Mouse (Mus musculus) gastrocnemius, adult 8-10 months (tissue): ENCODE measurements around the gene Il18r1. TPM values are rescaled to one million over a fixed set of nuclear protein-coding genes. Genes with fewer than 3 reads are reported as not detected.

Source experiments
- DNase-seq, 2 experiments: peaks; one replicate each; pipeline ENCODE4 v3.0.0; 2022; ENCODE audit warnings: low spot score in 2 of 2
- total RNA-seq, 4 experiments: library from RNA; stranded (reverse); gene quantifications; 2 replicates each; pipeline ENCODE4 v1.2.4; 2022

The Il18r1 gene
- total RNA-seq: under 1 TPM in 2 of 4 experiments, not detected in 2; 0.13 to 0.19 TPM

DNA sequence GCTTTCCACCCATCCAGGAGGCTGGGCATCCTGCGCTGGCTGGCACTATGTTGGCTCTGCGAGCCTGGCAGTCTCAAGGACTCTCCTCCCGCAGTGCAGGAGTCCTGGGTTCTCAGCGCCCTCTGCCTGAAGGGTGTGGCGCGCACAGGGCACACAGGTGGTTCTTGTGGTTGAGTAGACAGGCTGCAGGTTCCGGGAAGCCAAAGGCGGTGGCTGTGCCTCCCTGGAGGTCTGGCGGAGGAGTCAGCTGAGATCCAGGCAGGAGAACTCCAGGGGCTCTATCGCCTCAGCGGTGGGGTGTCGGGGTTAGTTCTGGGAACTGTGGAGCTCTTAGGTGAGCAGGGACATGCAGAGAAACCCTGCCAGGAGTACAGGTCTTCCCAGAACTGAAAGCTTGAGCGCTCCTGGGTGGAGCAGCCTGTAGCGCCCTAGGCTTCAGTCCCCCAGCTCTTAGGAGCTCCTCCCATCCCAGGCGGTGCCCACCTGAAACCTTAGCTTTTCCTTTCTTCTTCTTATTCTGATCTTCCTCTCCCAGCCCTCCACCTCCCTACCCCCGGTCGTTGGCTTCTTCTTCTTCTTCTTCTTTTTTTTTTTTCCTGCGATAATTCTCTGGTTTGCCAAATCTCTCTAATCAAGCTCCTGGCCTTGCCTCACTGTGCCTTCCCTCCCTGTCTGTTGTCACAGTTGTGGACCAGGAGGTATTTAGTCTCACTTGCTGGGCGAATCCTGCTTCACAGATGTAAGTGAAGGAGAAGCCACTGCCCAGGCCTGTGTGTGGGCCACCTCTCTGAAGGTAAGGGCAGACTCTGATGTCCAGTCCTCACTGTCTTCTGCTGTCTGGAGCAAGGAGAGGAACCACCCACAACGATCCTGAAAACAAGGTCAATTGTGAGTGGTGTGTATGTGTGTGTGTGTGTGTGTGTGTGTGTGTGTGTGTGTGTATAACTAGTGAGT lies at the start of gene Il18r1:
TSS of gene Il18r1 (plus strand) at position 76 of the 954 bp plus-strand sequence.
- DNase-seq: no peak

DNA sequence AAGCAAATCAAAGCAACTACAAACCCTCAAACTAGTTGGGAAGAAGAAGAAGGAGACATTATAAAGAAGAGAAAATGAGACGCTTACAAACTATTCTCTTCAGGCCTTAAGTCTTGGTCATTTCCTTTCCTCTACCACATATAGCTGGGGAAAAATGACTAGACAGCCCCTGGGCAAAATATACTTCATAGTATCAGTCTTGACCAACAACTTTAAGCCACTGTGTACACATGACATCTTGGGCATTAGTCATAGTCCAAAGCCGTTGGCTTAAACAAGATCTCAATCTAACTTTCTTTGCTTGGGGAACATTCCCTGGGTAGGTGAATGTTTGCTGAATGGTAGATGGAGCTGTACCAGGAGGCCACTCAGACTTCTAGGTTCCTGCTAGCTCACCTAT lies 48.3 kb upstream of the Il18r1 start:
- DNase-seq: no peak

DNA sequence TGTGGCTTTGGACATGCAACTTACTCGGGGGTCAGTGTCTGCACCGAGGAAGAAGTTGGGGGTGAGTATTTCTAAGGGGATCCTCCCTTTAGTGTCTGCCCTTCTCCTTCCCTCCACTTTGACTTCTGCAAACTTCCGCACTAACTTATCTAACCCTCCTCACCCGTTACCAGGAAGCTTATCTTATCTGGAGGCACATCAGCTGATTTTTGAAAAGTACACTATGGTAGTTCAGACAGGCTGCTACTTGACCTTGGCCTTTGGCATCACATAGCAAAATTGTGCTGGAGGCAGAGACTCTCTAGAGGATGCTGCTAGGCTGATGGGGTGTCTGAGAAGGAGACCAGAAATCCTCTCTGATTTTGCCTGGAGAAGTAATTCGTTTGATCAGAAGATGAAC lies 46.8 kb upstream of the Il18r1 start:
- no peak for DNase-seq

DNA sequence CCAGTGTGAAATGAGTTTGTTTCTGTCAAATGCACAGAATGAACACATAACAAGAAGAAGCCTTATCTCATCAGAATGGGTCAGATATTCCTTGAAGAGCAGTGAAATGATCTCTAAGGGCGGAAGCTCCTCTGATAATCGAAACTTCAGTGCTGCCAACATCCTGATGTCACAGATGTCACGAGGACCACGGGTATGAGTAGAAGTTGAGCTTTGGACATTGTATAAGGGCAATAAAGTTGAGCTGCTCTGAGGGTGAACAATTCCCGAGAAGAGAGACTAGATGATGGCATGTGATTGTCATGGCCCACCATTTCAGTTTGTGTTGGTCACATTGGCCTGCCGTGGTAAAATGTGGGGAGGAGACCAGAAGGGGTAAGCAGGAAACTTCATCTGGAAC lies 41.5 kb upstream of the Il18r1 start:
- DNase-seq: no peak

DNA sequence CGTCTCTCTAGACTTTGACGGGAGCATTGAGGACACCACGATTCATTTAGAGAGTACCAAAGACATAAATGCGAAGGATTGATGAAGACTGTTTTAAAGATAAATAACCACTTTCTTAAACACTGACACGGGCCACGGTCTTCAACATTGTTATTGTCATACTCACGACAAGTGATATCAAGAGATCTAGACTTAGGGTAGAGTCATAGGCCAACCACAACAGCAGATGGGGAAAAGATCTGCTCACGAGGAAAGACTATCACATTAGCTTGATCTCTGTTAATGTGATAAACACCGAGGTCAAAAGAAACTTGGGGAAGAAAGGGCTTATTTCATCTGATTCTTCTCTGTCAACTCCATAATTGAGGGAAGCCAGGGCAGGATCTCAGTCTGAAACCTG lies 38.1 kb upstream of the Il18r1 start:
- no peak for DNase-seq

DNA sequence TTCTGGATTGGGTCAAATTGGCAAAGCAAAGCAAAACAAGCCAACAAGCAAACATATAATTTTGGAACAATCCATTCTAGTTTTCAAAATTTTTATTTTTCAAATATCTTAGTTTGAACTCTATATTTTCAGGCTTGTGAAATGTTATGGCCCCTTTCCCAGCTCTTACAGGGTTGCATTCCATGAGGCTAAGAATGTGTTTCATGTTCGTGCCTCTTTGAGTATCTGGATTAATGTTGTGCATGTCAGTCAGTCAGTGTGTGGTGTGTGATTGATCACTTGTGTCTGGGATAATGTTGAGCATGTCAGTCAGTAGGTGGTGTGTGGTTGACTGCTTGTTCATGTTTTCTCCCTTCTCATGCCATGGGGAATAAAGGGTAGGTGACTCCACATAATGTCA lies 37.5 kb upstream of the Il18r1 start:
- no peak for DNase-seq

DNA sequence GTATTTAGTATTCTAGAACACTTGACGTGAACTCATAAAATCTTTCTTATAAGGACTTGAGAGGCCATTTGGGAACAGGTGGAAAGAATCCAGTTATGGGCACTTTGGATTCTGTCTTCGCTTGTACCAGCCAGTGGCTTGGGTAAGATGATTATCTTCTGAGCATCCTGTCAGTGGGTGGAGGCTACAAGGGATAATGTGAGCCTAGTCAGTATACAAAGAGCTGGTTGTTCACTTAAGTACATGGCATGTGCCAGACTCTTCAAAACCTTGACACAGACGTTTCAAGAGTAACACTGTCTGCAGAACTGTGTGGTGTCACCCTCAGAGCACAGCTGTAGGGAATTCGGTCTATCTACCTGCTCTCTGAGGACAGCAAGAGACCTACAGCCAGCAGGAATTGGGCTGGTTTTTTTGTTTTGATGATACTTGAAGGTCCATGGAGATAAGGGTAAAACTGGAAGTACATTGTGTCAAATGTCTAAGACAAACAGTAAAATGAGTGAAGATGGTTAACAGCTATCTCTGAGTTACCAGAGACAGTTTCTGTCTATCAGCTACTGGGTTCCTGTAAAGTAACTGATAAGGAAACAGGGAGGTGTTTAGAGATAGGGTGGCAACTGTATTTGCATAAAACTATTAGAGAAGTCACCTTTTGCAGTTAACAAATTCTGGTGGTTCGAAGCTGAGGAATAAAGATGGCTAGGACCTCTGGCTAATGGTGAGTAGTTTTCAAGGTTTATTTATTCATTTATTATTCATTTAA lies 36.3 kb upstream of the Il18r1 start, which contains the start of gene Il1rl1:
TSS of gene Il1rl1 (plus strand) at position 661 of the 766 bp plus-strand sequence.
- DNase-seq: no peak

DNA sequence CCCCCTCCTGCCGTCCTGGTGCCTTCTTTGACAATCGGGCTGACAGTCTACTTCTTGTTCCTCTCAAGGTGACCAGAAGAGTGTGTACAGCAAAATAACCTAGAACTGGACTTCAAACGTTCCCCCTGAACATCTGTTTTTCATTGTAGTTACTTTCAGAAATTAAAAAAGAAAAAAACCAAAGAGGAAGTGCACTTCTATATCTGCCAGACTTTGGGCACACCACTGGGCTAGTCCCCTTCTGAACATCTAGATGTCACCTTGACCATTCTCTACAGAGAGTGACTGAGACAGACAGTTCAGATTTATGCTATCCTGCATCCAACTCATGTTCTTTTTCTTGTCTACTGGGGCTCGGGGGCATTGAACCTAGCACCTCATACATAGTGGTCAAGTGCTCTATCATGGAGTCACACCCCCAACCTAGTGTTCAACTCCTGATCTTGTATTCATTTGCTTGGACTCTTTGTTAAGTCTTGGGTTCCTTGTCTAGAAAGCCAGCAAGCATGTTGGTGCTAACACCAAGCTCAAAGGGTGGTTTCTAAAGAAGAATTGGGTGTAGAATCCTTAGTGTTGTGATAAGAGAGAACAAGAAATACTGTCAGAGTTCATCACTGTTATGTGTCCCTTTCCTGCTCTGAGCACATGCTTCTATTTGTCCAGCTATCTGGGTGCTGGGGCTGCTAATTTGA lies 35.1 kb upstream of the Il18r1 start:
- DNase-seq: no peak

DNA sequence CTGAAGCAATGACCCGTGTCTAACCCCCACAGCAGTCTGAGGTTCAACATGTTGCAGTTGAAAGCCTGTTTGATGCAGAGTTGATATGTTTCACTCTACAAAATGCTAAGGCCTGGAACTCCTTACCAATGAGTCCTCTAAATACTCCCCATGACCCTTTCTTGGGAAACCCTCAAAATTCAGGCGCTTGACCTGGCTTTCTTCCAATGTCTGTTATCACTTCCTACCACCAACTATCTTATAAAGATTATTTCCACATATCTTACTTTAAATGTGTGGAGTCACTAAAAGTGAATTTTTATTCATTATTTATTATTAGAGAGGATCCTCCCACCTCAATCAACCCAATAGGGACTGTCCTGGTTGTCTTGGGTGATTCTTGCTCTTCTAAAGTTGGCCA lies 33.2 kb upstream of the Il18r1 start:
- DNase-seq: no peak

DNA sequence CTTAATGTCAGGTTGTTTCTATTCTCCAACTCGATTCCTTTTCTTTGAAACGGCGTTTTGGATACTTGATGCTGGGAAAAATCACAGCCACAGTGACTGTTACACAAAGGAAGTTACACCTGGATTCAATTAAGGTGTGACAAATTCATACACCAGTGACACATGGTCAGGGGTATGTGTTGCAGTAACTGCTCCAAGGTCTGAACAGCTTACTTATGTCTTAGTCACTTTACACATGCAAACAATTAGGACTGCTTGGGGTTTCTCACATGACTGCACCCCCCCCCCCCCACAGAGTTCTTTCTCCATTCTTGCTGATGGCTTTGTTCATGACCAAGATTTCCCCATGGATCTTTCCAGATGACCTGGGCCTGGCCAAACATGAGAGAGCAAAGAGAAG lies 29.4 kb upstream of the Il18r1 start:
- no peak for DNase-seq

DNA sequence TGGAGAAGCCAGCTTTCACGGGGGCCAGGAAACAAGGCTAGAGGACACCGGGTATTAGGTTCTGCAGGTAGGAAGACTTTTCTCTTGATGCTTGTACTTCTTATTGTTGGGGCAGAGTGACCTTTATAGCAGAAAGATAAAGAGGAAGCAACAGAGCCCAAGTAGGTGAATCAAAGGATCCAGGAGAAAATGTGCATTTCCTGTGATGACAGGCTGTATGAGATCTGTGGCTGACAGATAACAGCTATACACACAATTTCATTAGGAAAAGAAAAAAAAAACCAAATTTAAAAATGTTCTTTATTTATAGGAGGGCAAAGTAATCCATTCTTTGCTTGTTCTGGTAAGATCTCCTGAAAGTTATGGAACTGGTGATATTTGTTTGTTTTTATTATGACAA lies 28.0 kb upstream of the Il18r1 start:
- no peak for DNase-seq

DNA sequence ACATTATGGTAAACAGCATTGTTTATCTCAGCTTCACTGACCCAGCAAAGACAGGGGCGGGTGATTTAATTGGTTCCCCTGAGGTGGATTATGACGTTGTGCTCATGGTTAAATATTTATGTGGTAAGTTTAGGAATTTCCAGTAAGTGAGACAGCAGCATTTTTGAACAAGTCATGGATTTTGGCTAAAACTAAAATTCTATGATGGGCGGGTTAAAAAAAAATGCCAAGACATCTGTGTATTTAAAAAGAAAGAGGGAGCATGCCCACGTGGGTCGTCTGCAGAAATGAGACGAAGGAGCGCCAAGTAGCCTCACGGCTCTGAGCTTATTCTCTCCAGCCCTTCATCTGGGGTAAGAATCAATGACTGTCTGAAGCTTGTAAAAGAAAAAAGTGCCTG lies 25.8 kb upstream of the Il18r1 start:
- DNase-seq: no peak

DNA sequence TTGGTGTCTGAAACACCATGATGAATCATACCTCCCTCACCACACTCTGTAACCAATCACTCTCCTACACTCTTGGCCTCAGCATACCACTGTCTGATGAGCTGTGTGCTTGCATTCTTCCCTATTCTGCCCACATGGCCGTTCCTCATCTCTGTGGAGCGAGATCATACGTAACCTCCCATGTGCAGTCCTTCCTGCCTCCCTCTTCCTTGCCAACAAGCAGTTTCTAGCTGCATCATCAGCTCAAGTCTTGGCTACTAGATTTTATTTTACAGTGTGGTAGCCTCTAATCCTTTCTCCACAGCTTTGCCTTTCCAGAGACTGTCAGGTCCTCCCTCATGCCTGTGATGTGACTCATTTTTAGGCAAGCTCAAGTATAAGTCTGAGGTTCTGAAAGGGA lies 20.6 kb upstream of the Il18r1 start:
- no peak for DNase-seq

DNA sequence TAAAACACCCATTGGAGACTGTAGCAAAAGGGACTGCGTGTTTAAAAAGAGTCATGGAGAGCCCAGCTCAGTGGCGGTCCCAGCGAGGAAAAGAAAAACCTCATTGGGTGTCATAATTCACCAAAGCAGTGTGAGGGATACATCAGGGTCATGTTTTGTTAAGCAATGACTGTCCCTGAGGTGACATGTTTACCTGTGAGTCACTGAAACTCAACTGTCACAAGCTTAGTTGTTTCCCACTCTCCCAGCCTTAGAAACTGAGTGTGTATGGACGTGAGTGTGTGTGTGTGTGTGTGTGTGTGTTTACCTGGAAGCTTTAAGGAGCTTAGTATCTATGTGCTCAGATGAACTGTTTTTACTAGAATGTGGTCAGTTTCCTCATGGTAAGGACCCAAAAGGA lies 2.0 kb downstream of the Il18r1 start:
- DNase-seq: no peak

DNA sequence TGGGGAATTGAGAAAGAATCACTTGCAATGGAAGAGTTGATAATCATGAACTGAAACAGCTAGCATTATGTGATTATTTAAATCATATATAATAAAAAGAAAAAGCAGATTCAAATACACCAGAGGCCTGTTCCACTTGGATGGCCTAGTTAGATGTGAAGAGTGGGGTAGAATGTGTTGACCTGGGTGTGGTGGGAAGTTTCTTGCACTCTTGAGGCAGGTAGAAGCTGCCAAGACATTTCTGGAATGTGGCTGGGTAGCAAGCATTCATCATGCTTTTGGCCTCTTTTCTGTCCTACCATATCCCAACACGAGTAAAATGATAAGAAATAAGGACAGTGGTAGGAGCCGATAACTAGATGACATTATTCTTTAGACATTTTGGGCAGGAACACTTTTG lies 3.5 kb downstream of the Il18r1 start:
- no peak for DNase-seq

DNA sequence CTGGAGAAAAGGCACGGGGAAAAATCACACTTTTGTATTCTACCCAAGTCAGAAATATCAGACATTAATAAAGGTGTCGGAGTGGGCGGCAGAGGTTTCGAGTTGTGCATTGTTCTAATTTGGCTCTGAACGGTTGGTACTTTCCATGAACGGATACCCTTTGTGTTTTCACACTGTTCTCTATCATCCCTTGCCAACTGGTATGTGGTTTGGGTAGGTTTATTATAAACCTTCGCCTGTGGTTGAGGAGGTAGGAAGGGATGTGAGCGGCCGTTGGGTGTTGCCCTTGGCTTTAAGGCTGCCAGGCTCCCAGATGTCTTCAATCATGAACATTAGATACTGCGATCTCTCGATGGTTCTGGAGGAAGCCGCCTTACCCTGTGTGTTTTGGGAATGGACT lies 4.5 kb downstream of the Il18r1 start:
- DNase-seq: no peak

DNA sequence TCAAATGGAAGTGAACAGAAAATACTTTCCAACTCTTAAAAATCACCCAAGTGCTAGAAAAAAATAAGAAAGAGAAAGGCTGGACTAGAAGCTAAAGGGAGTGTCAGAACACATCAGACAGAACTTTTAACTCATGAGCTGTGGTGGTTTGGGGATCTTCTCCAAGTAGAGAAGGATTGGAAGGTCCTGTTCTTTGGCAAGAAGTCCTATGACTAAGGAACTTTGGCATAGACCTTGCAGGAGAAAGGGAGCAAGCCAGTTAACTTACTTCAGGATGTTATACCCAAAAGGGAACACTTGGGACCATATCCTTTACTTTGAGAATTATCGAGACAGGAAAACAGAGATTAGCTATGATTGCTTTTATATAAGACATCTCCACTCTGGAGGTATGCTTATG lies 7.0 kb downstream of the Il18r1 start:
- DNase-seq: no peak

DNA sequence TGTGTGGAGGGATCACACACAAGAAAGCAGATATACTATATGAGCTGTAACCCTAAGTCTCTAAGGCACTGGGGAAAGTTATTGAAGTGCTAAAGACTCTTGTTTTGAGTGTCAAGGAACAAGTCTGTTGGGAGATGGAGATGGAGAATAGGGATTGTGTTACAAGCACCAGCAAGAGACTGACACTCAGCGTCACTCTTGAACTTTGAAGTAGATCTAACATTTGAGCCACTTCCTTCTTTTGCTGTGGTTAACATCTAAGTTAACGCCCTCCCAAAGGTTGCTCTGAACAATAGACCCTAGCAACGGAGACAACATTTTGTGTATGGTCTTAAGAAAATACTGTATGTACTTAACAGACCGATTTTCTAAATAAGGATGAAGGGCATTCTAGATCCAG lies 8.3 kb downstream of the Il18r1 start:
- DNase-seq: no peak

DNA sequence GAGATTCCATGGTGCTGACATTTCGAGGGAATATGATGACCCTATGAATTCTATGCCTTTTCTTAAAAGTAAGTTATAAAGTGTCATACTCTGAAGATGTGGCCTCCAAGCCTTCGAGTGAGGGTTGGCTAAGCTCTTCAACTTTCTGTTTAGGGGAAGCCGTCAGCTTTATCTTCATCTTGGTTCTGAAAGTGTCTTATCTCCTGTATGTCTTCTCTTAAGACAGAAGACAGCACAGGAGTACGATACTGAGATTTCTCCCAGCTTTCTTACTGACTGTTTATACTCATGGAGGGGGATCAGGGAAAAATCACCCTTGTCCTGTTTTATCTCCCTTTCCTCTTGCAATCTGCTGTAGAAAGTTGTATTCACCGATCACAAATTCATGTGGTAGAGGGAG lies 9.0 kb downstream of the Il18r1 start:
- no peak for DNase-seq

DNA sequence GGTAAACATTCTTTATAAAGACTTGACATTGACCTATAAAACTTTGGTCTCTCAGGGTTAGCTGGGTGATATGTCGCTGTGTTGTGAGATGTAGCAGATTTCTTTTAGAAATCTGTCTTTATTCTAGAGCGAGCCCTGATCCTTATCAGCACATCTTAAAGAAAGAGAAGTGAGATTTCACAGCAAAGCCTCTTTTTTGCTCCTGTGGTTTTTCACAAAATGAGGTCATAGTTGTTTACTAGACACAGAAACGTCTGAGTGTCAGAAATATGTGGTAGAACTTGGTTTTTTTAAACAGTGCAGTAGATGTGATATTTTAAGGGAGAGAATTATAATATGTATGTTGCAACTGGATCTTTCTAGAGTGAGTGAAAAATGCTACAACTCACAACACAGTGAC lies 10.3 kb downstream of the Il18r1 start:
- no peak for DNase-seq

DNA sequence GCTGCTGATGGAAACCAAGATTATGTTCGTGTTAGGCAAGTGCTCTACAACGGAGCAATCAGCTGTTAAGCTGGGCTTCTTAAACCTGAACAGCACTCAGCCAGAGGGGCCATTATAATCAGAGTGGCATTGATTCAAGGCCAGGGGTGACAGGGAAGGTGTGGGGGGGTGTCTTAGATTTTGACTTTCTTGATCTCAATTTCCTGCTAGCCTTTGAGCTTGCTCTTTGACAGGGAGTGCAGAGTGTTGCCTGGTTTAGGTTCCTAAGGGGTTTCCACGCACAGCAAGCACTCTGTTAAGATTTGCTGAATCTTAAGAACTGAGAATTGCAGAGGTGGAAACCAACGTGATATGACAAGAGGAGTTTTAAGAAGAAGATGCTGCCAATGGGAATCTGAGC lies 11.4 kb downstream of the Il18r1 start:
- no peak for DNase-seq

DNA sequence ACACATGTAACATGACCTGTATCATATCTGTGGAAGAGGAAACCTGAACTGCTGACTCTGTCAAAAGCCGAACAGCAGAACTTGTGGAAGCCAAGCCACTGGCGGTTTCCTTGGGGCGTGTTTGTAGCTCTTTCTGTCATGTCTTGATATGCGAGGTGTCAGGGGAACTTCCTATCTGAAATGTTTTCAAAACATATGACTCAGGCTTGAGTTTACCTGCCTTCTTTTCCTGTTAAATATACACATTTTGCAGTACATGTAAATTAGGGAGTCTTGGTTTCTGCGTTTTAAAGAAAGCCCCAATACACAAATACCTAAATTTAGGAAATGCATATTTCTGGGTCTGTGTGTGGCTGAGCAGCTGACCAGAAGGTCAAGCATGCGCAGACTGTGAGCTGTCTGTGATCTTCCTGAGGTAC lies 14.2 kb downstream of the Il18r1 start:
- no peak for DNase-seq
